Mouse (Mus musculus): ENCODE results near the gene Bcl11a.

DNA sequence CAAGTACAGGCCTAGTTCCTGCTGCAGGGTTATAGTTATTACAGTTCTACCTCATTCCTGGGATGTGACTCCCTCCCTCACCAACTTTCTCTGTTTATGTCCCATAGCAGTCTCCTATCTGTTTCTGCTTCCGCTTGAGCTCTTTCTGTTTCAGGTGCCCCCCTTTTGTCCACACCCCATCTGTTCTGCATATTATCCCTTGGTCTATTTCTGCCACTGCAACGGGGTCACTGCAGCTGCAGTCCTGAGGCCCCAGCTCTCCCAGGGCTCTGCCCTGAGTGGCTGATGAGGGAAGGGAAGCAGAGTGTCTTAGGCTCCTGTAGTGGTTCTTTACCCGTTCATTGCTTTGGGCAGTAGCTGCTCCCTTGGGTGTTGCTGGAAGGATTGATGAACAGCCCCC lies 55.6 kb downstream of the Bcl11a start:
- TF ChIP-seq MYOG (IDR thresholded peaks at IDR 0.05; ENCODE audit: control insufficient read depth in 1 of 3, insufficient read depth in 1 of 3, insufficient read length in 2 of 3, low read depth in 2 of 3), result no peak
- no peak for TF ChIP-seq TCF3 (IDR thresholded peaks at IDR 0.05; ENCODE audit: insufficient read length, low read depth)
- no peak for TF ChIP-seq MYOD1 (IDR thresholded peaks at IDR 0.05; ENCODE audit: control insufficient read depth in 1 of 3, insufficient read length in 2 of 3, low read depth in 2 of 3)
- TF ChIP-seq POLR2A (IDR thresholded peaks at IDR 0.05; ENCODE audit: insufficient read length, low read depth), result no peak
